Mouse (Mus musculus) neural tube, embryonic 13.5 days (tissue): ENCODE results near the gene Qrfp. TPM values are rescaled to one million over a fixed set of nuclear protein-coding genes. Genes with fewer than 3 reads are reported as not detected.

Source experiments
- ATAC-seq: fragments of 200-750 bp; cut with Nextera tagmentation; 2 replicates; pipeline ENCODE4 v1.8.0; 2017; ENCODE audit warnings: low read depth, mild to moderate bottlenecking, moderate TSS enrichment, moderate library complexity
- H3K27ac ChIP-seq: fragments of 300-500 bp; sonication (generic); replicated peaks from 2 replicates; pipeline ENCODE4 v1.5.1; 2015; ENCODE audit warnings: moderate library complexity, mild to moderate bottlenecking, inconsistent platforms
- H3K27me3 ChIP-seq: fragments of 300-500 bp; sonication (generic); 2 replicates; pipeline ENCODE4 v1.6.1; 2015; ENCODE audit warnings: mild to moderate bottlenecking, inconsistent platforms
- H3K36me3 ChIP-seq: fragments of 300-500 bp; sonication (generic); 2 replicates; pipeline ENCODE4 v1.6.1; 2015; ENCODE audit warnings: mild to moderate bottlenecking, inconsistent platforms
- H3K4me1 ChIP-seq: fragments of 300-500 bp; sonication (generic); replicated peaks from 2 replicates; pipeline ENCODE4 v1.6.1; 2015; ENCODE audit warnings: inconsistent platforms
- H3K4me2 ChIP-seq: fragments of 300-500 bp; sonication (generic); 2 replicates; pipeline ENCODE4 v1.6.1; 2015; ENCODE audit warnings: inconsistent platforms, mild to moderate bottlenecking, moderate library complexity
- H3K4me3 ChIP-seq: fragments of 300-500 bp; sonication (generic); 2 replicates; pipeline ENCODE4 v1.5.1; 2015; ENCODE audit warnings: mild to moderate bottlenecking, inconsistent platforms
- H3K9ac ChIP-seq: fragments of 300-500 bp; sonication (generic); 2 replicates; pipeline ENCODE4 v1.6.1; 2015; ENCODE audit warnings: moderate library complexity, mild to moderate bottlenecking, inconsistent platforms
- H3K9me3 ChIP-seq: fragments of 300-500 bp; sonication (generic); 2 replicates; pipeline ENCODE4 v1.6.1; 2016; ENCODE audit warnings: inconsistent platforms
- WGBS: fragments of 180-500 bp; shearing (Covaris S2); methylation state at CpG from one replicate; pipeline ENCODE4 v1.1.7; 2015; 5-methylcytosine and 5-hydroxymethylcytosine counted together
- polyA plus RNA-seq: library from polyadenylated mRNA; unstranded; fragments of >200 nt; fragmentation: Nextera tagmentation; extraction: Ambion mirVana; gene quantifications from 2 replicates; pipeline ENCODE4 v1.2.1, GENCODE M21; 2015

The Qrfp gene
- polyA plus RNA-seq, 1 experiment from 2014 or later, result 0.13 TPM

DNA sequence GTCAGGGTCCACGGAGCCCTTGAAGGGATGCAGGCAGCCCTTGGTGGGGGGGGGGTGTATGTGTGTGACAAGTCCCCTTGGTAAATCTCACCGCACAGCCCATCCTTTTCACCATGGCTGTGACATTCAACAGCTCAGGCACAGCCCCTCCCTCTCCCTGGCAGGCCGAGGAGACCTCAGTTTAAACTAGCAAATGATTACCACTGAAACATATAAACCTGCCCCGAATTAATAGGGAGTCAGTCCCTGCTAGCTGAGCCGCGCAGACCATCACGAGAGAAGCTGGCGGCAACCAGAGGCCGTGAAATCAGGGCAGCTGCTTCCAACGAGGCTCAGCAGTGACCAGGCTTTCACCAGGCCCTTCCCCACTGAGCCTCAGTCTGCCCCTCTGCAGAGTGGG, 25.7 kb upstream of the Qrfp start:
- Histone ChIP-seq H3K4me1 (peaks cover 24% of the 10 kb centered on the region), H3K36me3 (no peaks in the 10 kb centered on the region), H3K27me3 (peaks cover 39% of the 10 kb centered on the region), H3K9me3 (no peaks in the 10 kb centered on the region), H3K4me3 (no peak overlapping the region), H3K27ac (no peak overlapping the region), H3K9ac (no peak overlapping the region), H3K4me2 (no peak overlapping the region)
- 44% methylated on average over 10 of the region's 10 CpGs for WGBS
- ATAC-seq, result no peak

GRCm38 (mm10) chr2:31828311-31828825, 18.0 kb upstream of the Qrfp start:
- H3K4me3 ChIP-seq, result no peak overlapping the region
- no peaks in the 10 kb centered on the region for H3K9me3 ChIP-seq
- peaks cover 67% of the 10 kb centered on the region for H3K4me1 ChIP-seq
- no peaks in the 10 kb centered on the region for H3K36me3 ChIP-seq
- H3K27ac ChIP-seq, result peak overlapping the region; percentile 80
- ATAC-seq, result peak; percentile 26; the same call in 1 of the 2 replicates
- H3K9ac ChIP-seq, result 0 out of 2 replicates have a peak overlapping the region, but pooled peaks have one; percentile 12
- H3K4me2 ChIP-seq, result peak overlapping the region; percentile 20; the same call in 1 of the 2 replicates
- peaks cover 16% of the 10 kb centered on the region for H3K27me3 ChIP-seq
- WGBS, result 7% methylated on average over 4 of the region's 4 CpGs

DNA sequence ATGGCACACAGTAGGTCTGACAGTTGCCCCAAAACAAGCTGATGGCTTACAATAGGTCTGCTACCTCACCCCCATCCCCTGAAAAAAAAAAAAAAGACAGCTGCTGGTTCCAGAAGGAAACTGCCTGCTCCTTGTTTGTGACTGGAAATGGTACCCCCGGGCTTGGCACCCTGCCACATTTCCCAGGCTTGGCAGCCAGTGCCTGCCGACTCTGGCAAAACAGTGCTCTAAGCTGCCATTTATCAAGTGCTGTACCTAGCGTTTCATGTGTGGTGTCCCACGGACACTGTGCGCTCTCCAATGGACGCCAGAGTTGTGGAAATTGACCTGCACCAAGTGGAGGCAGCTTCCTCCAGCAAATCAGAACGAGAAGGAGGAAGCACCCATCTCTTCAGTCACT, 17.5 kb upstream of the Qrfp start:
- WGBS, result 26% methylated on average over 7 of the region's 7 CpGs
- no peaks in the 10 kb centered on the region for H3K36me3 ChIP-seq
- no peaks in the 10 kb centered on the region for H3K9me3 ChIP-seq
- H3K4me2 ChIP-seq, result peak overlapping the region; percentile 20; the same call in 1 of the 2 replicates
- H3K27me3 ChIP-seq, result peaks cover 11% of the 10 kb centered on the region
- no peak overlapping the region for H3K4me3 ChIP-seq
- H3K27ac ChIP-seq, result peak overlapping the region; percentile 80
- H3K4me1 ChIP-seq, result peaks cover 72% of the 10 kb centered on the region
- 0 out of 2 replicates have a peak overlapping the region, but pooled peaks have one; percentile 12 for H3K9ac ChIP-seq
- peak; percentile 70; the same call in 1 of the 2 replicates for ATAC-seq

DNA sequence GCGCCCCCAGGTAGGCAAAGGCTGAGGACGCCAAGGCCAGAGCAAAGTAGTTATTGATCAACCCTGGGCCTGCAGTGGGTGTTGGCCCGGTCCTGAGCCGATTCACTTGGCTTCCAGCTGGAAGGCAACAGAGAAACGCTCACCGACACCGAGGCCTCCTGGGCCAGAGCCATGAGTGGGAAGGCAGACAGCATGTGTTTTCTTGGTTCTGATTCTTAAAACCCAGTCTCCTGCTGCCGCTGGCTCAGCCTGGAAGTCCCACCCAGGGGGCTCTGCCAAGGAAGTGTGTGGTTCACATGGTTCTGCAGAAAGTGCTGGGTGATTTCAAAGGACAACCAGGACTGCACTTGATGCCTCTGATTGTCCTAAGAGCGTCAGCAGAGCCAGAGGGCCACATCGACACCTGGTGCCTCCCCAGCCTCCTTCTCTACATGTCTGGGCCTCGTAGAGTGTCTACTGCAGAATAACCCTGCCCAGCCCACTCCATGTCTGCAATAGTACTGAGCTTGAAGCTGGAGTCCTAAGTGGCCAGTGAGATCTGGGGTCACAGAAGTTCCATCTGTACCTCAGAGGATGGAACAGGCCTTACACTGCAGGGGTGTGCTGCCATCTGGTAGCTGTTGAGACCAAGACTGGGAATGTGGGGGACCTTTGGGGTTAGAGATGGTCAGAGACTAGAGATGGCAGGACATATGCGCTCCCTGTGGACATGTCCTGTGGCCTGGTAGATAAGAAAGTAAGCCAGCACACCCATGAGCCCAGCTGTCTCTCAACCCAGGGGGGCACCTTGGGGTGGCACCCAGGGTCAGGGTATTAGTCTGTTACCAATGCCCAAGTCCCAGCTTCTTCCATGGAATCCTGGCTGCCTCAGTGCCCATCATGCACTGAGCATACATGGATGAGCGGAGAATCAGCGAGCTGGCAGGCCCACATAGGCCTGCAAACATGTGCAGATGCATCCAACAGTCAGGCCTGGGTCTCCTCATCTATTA, 16.0 kb upstream of the Qrfp start:
- Histone ChIP-seq H3K4me3 (no peak overlapping the region), H3K36me3 (no peaks in the 10 kb centered on the region), H3K9ac (no peak overlapping the region), H3K27ac (no peak overlapping the region), H3K4me1 (peaks cover 80% of the 10 kb centered on the region), H3K4me2 (no peak overlapping the region), H3K9me3 (no peaks in the 10 kb centered on the region), H3K27me3 (peaks cover 8% of the 10 kb centered on the region)
- ATAC-seq, result no peak
- WGBS, result 91% methylated on average over 14 of the region's 14 CpGs

DNA sequence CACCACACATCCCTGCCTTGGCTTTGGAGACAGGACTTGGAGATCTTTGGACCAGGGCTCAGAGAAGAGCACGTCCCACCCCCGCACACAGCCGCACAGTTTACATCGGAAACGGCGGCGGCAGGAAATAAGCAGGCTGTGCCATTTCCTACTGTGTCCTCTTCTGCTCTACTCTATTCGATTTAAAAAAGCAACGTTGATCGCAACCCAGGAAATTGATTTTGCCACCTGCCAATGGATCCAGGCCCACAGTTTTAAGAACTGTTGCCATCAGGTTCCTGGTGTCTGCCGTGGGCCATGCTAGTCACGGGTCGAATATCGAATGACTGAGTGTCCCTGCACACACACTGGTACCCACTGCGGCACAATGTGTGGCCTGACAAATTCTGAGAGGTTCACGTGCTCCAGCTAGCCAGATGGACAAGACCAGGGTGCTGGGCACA, 15.1 kb upstream of the Qrfp start:
- Histone ChIP-seq H3K4me2 (no peak overlapping the region), H3K9ac (no peak overlapping the region), H3K4me3 (no peak overlapping the region), H3K36me3 (no peaks in the 10 kb centered on the region), H3K27me3 (peaks cover 14% of the 10 kb centered on the region), H3K4me1 (peaks cover 77% of the 10 kb centered on the region), H3K27ac (no peak overlapping the region), H3K9me3 (no peaks in the 10 kb centered on the region)
- 86% methylated on average over 16 of the region's 16 CpGs for WGBS
- ATAC-seq, result no peak

GRCm38 (mm10) chr2:31823933-31824730, 13.8 kb upstream of the Qrfp start:
- Histone ChIP-seq H3K9me3 (no peaks in the 10 kb centered on the region), H3K4me1 (peaks cover 64% of the 10 kb centered on the region), H3K9ac (no peak overlapping the region), H3K36me3 (no peaks in the 10 kb centered on the region), H3K4me3 (no peak overlapping the region), H3K27me3 (peaks cover 17% of the 10 kb centered on the region), H3K4me2 (no peak overlapping the region), H3K27ac (no peak overlapping the region)
- WGBS, result 58% methylated on average over 12 of the region's 15 CpGs
- ATAC-seq, result no peak

- peaks cover 17% of the 10 kb centered on the region for H3K27me3 ChIP-seq
- peak; percentile 61 for ATAC-seq
- WGBS, result 18% methylated on average over 39 of the region's 39 CpGs
- no peaks in the 10 kb centered on the region for H3K36me3 ChIP-seq
- peak overlapping the region; percentile 52 for H3K4me2 ChIP-seq
- H3K27ac ChIP-seq, result peak overlapping the region; percentile 64
- H3K9me3 ChIP-seq, result no peaks in the 10 kb centered on the region
- H3K4me3 ChIP-seq, result peak overlapping the region; percentile 19
- peaks cover 50% of the 10 kb centered on the region for H3K4me1 ChIP-seq
- peak overlapping the region; percentile 49 for H3K9ac ChIP-seq
Observed at GRCm38 (mm10) chr2:31822524-31823371, 12.4 kb upstream of the Qrfp start.

- no peak overlapping the region for H3K27ac ChIP-seq
Observed at GRCm38 (mm10) chr2:31815367-31815766, 5.0 kb upstream of the Qrfp start.

GRCm38 (mm10) chr2:31814699-31815098, 4.3 kb upstream of the Qrfp start:
- Histone ChIP-seq H3K4me3 (no peak overlapping the region), H3K4me2 (no peak overlapping the region), H3K4me1 (peaks cover 11% of the 10 kb centered on the region), H3K9ac (no peak overlapping the region), H3K9me3 (no peaks in the 10 kb centered on the region), H3K36me3 (no peaks in the 10 kb centered on the region), H3K27me3 (peaks cover 20% of the 10 kb centered on the region; the same call in 1 of the 2 replicates), H3K27ac (no peak overlapping the region)
- 77% methylated on average over 7 of the region's 7 CpGs for WGBS
- no peak for ATAC-seq

More at GRCm38 (mm10) chr2:31815367-31815766, 5.0 kb upstream of the Qrfp start:
- H3K9ac ChIP-seq, result no peak overlapping the region
- ATAC-seq, result 0 out of 2 replicates have a peak, but pooled peaks have one; percentile 14
- no peak overlapping the region for H3K4me2 ChIP-seq
- WGBS, result 34% methylated on average over 5 of the region's 5 CpGs
- H3K27me3 ChIP-seq, result peaks cover 19% of the 10 kb centered on the region; the same call in 1 of the 2 replicates
- H3K9me3 ChIP-seq, result no peaks in the 10 kb centered on the region
- no peaks in the 10 kb centered on the region for H3K36me3 ChIP-seq
- peaks cover 4% of the 10 kb centered on the region for H3K4me1 ChIP-seq
- no peak overlapping the region for H3K4me3 ChIP-seq

DNA sequence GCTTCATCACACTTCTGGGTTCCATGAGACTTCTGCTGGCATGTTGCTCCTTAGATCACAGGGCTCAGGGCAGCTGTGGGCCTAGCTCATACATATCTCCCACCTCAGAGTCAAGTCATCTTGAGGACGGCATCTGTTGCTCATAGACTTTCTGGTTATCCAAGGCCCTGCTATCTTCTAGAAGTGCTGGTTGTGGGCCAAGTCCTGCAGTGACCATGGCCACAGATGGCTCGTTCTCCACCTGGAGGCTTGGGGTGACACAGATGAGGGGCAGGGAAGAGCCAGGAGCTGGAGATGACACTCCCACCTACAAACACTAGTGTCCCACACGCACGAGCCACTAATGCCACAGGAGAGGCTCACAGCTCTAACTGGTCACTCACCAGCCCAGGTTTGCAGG, 3.3 kb upstream of the Qrfp start:
- H3K4me1 ChIP-seq, result peaks cover 21% of the 10 kb centered on the region

More for the DNA sequence above, 3.3 kb upstream of the Qrfp start:
- H3K27me3 ChIP-seq, result peaks cover 20% of the 10 kb centered on the region; the same call in 1 of the 2 replicates
- no peak overlapping the region for H3K4me3 ChIP-seq
- ATAC-seq, result no peak
- H3K9me3 ChIP-seq, result no peaks in the 10 kb centered on the region
- no peak overlapping the region for H3K4me2 ChIP-seq
- WGBS, result 90% methylated on average over 4 of the region's 4 CpGs
- H3K27ac ChIP-seq, result no peak overlapping the region
- H3K9ac ChIP-seq, result no peak overlapping the region
- H3K36me3 ChIP-seq, result no peaks in the 10 kb centered on the region
